Mouse (Mus musculus): Measurements from ENCODE around the gene Cmip.
A peak's percentile ranks its signal among the peaks of the same experiment; 100 is the strongest.

Cmip gene

DNA sequence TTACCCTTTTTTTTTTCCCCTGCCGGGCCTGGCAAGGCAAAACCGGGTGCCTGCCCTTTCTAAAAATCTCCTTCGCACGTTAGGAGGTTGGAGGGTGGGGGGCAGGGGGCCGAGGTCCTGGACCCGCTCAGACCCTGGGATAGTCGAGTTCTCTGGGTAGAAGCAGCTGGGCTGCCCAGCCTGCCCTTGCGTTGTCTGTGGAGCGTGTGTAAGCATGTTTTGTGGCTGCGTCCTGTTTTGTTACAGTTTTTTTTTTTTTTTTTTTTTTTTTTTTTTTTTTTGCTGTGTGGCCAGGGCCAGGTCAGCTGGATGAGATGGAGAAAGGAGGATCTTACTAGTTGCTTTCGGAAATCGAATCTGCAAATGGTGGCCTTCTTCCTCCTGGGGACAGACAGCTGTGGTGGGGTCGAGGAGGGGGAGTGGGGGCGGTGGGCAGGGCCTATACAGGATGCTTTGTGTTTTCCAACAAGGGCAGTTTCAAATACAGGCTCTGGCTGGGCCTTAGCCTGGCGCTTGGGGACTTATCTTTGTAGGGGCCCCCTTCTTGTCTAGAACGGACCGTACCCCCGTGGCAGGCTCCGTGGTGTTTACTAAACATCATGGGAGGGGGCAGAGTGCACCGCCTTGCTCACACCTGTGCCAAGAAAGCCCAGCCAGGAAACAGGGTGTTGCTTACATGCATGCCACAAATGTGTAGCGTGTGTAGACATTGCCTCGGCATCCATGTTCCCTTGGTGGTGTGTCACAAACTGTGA is 1.1 kb downstream of the Cmip start:
- no peak for DNase-seq (ENCODE audit: low spot score)

GRCm38 (mm10) chr8:117258576-117259040 is 1.7 kb downstream of the Cmip start:
- no peak for DNase-seq (ENCODE audit: low spot score)

- no peak for DNase-seq (ENCODE audit: low spot score)
Observed at GRCm38 (mm10) chr8:117259431-117260001, 2.7 kb downstream of the Cmip start.

DNA sequence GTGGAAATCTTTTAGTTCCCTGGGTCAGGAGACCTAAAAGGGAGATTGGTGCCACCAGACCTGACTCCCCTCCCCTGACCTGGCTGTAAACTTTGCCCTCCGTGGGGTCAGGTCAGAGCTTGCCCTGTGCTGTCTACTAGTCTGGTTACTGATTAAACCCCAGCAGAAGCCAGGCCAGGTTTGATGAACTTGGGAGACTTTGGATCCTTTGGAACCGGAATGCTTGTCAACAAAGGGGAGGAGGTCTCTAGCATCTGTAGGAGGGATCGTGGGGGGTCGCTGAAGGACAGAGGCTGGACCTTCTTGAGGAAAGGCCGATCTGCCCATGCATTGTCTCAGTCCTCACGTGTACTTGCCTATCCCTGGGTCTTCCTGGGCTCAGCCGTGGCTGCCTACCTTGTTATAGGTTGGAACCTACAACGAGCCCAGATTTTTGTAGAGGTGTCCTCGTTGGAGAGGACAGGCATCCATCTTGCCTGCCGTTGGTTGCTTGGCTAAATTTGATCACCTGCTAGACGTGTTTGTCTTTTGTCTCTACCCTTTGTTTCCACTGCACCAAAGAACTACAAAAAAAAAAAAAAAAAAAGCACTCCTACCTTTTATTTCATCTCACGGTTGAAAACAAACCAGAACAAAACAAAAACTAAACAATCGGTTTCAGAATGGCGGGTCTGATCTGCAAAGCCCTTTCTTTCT is 3.5 kb downstream of the Cmip start:
- no peak for DNase-seq (ENCODE audit: low spot score)

DNA sequence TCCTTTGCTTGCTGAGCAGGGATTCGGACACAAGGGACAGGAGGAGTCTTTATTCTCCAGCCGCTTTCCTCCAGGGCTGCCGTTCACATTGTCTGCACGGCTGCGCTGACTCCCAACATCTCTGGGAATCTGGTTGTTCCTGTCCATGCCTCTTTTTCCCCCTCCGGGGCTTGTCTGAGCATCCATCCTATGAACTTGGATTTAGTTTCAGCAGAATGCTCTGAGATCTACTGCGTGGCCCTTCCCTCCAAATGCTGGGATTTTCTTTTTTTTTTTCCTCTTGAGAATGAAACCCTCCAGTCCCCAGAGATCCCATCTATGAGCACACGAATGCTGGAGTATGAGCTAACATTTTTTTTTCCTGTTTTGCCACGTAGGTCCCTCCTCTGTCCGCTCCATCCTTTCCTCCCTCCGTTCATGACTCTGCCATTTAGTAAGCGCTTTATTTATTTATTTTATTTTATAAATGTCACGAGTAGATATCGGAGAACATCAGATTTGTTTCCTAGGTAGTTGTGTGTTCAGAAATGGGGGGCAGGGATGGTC is 4.1 kb downstream of the Cmip start:
- DNase-seq (ENCODE audit: low spot score) = no peak

- no peak for DNase-seq (ENCODE audit: low spot score)
Observed at GRCm38 (mm10) chr8:117261702-117262101, 4.8 kb downstream of the Cmip start.

- DNase-seq (ENCODE audit: low spot score) = no peak
Observed at GRCm38 (mm10) chr8:117262685-117263084, 5.8 kb downstream of the Cmip start.

- peak; percentile 42 for DNase-seq (ENCODE audit: low spot score)
Observed at GRCm38 (mm10) chr8:117263442-117263841, 6.6 kb downstream of the Cmip start.

GRCm38 (mm10) chr8:117265079-117265478 is 8.2 kb downstream of the Cmip start:
- DNase-seq (ENCODE audit: low spot score) = no peak

DNA sequence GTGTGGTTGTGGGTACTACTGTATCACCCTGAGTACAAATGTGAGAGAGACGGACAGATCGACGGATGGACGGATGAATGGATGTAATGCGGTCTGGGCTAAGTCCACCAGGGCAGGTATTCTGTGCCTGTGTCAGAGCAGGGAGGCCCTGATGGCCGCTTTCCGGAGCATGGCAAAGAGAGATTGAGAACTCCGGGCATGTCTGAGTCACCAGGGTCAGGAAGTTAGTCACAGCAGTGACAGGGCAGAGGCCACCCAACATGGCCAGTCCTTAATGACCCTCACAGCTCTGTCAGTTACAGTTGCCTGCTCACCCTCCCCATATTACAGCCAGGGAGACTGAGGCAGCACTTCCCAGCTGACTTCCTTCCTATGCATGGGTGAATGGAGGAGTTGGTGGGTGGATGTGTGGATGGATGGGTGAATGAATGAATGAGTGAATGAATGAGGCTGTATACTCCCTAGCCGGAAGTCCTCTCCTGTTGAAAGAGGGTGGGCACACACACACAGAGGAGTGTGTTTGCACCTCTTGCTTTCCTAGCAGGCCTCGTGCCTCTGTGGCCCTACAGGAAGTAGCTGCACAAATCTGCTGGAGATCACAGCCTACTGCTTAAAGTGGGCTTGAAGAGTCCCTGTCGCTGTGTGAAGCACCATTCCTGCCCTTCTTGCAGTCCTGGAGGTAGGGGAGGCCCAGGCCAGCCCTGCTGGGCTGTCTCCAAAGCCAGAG is 10.7 kb downstream of the Cmip start:
- no peak for DNase-seq (ENCODE audit: low spot score)

- no peak for DNase-seq (ENCODE audit: low spot score)
Observed at GRCm38 (mm10) chr8:117278234-117278633, 21.4 kb downstream of the Cmip start.

DNA sequence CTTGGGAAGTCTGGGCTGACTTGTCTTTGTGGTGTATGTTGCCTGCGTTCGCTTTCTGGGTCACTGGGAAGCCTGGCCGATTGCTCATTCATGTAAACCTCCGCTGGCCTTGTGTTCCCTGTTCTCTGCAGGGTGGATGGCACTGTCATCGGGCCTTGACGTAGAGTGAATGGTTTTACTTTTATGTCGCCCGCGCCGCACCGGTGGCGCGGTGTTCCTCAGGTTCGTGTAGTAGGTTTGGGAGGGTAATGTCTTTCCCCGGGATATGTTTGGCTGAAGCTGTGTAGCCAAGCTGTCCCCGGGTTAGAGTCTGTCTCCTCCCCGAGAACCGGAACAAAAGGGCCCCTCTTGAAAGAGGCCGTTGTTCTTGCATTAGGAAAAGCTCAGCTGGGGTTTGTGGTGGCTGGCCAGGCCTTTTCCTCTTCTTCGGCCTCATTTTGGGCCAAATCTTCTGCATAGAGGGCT is 21.8 kb downstream of the Cmip start:
- DNase-seq (ENCODE audit: low spot score) = no peak

DNA sequence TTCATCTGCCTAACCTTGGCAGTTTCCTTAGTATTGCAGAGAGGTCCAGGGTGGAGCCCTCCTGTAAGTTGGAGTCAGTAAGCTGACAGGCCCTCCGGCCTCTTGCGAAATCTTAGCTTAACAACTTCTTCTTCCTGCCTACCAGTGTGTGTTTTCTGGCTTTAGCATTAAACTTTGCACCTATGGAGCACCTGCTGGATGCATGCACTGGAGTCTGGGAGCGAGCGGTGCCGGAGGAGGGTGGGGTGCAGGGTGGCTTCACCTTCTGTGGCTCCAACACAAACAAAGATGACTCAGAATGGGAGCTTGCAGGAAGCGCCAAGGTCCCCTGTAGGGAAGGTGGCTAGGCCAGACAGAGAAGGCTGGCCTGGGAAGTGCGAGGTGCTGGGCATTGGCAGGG is 23.6 kb downstream of the Cmip start:
- DNase-seq (ENCODE audit: low spot score) = no peak

GRCm38 (mm10) chr8:117281676-117282075 is 24.8 kb downstream of the Cmip start:
- DNase-seq (ENCODE audit: low spot score) = no peak

DNA sequence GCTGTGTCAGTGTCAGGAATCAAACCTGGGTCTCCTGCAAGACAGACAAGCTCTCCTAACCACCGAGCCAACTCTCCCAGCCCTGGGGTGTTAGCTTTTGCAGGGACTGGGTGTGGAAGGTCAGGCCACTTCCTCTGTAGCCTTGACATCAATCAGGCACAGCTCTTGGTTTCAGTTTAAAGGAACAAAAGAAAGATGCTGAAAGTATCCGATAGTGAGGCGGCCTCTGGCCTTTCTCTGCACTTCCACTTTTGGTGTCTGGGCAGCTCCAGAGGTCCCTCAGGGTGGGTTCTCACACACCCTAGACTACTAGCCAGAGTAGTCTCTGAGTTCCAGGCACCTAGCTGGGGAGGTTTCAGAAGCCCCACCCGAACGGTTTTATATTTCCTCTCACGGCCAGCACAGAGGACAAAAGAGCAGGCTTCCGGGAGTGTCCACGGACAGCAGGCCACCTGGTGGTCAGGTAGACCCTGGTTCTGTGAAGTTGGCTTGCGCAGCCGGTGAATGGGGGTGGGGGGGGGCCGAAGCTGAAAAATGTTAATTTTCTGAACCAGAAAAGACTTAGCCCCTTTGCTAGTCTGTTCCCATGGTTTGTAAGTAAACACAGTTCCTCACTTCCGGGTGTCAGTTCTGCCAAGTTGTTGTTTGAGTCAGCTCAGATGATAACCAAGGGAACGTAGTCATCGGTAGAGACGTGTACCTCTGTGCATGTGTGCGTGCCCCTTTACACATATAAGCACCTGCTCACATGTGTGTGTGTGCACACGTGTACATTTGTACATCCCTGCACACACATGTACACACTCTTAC is 25.5 kb downstream of the Cmip start:
- no peak for DNase-seq (ENCODE audit: low spot score)

DNA sequence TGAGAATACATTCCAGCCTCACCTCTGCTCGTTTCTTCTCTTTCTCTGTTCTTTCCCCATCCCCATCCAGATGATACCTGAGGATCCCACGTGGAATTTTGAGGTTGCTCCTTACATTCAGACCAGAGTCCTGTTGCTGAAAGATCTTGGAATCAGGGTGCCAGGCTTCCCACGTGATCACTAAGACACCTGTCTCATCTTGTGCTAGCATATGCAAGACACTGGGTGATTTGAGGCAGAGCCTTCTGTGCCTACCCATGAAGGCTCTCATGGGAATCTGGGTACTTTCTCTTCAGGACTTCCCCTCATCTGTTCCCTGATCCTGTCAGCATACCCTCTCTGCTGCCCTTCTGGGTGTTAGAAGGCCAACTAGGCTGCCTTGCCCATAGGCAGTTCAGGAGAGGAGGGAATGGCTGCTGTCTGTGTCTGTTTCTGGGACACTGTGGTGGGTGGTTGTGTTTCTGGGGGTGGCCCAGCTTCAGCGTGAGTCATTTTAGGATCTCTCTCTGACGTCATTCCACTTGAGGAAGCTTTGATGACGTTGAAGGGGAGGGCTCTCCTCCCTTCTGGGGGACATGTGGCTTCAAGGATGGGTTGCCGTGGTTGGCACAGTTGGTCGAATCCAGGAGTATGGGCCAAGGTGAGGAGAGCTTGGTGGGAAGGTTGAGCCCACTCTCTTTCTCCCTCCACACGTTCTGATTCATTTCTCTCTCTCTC is 28.1 kb downstream of the Cmip start:
- no peak for DNase-seq (ENCODE audit: low spot score)

DNA sequence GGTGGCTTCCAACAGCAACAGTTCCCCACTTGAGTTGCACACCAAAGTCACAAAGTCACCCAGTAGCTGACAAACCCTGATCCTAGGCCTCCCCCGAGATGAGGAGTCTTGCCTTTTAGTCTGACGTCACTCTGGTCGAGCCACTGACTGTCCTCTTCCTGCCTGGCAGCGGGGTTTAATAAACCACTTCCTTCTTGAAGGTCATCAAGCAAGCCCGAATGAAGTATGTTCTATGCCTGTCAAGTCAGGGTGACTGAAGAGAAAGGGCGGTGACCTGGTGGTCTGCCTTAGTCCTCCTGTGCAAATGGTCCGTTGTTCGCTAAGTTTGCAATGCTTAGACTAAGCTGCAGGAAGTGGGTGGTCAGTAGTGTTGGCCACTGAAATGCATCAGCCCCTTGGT is 31.1 kb downstream of the Cmip start:
- DNase-seq (ENCODE audit: low spot score) = no peak

- DNase-seq (ENCODE audit: low spot score) = no peak
Observed at GRCm38 (mm10) chr8:117289016-117289415, 32.2 kb downstream of the Cmip start.

DNA sequence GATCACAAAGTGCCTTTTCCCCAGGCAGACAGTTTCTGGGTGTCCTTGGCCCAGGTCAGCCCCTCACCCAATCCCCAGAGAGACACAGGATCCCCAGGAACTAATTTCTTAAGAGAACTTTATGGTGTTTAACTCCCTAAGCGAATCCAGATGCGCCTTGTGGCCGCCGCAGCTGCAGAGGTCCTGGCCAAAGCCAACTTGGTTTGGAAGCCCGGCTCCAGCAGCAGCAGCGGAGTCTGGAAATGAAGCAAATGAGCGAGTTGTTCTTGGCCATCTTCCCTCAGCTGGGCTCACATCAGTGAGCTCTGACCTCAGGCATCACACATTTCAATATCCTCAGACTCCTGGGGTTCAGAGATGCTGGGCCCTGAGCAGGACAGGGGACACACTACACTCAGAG is 33.6 kb downstream of the Cmip start:
- DNase-seq (ENCODE audit: low spot score) = no peak

DNA sequence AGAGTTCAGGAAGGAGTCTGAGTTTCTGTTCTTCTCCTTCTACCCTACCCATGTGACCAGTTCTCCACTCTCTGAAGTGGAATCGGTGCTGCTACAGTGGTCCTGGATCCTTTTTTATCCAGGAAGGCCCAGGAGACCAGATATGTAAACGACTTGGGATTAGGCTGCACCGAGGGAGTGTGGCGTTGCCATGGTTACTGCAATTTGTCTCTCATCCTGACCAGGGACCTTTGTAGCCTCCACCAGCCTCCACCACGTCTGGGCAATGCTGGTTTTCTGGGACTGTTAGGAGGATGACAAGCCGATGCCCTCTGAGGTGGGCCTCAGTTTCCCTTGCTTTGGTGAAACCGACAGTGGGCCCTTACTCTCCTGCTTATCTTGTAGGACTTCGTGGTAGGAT is 35.4 kb downstream of the Cmip start:
- DNase-seq (ENCODE audit: low spot score) = no peak

DNA sequence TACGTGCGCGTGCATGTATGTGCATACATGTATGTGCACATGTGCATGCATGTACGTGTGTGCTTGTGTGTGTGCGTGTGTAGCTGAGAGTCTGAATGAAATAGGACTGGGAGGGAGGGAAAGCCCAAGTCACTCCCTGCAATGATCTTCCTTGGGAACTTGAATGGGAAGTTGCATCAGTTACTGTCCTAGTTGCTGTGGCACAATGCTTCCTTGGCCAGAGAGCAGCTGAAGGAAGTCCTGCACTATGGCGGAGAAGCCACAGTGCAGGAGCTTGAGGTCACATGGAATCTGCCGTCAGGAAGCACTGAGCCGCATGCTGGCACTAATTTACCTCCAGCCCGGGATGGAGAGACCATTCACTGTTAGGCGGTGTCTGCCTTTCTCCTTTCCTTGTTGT is 37.9 kb downstream of the Cmip start:
- no peak for DNase-seq (ENCODE audit: low spot score)
